Mouse (Mus musculus): Measurements from ENCODE around the gene Snrpf. TPM values are rescaled to one million over a fixed set of nuclear protein-coding genes. Genes with fewer than 3 reads are reported as not detected.

The Snrpf gene
- total RNA-seq (2021), result 10 to 100 TPM; 13.9 to 14.1 TPM

DNA sequence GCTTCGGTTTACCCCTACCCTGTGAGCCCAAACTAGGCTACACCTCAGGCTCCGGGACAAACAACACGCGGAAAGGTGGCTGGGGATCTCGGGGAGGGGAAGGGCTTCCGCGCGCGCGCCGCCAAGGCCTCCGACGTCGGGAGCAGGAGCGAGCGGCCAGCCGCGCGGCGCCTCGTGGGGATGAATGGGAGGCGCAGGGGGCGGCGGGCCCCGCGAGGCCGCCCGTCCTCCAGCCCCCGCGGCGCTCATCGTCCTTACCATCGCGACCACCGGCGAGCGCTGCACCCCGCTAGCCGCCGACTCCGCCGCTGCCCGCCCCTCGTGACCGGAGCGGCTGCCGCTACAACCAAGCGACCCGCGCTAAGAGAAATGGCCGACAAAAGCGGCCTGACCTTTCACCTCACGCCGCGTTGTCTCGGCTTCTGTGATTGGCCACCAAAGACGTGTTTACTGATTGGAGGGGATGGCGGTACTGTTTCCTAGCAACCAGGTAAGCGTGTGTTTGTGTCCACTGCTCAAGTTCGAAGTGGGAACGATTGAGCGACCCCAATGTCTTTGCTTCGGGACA lies at the start of gene Snrpf:
Snrpf (minus strand) TSS at position 426 of the 568 bp plus-strand sequence.
- intact Hi-C loops (cut with DNase I), result no loop called here
- peak; percentile 91 to 94 for DNase-seq (ENCODE audit: extremely low spot score in 1 of 2, low spot score in 2 of 2)

DNA sequence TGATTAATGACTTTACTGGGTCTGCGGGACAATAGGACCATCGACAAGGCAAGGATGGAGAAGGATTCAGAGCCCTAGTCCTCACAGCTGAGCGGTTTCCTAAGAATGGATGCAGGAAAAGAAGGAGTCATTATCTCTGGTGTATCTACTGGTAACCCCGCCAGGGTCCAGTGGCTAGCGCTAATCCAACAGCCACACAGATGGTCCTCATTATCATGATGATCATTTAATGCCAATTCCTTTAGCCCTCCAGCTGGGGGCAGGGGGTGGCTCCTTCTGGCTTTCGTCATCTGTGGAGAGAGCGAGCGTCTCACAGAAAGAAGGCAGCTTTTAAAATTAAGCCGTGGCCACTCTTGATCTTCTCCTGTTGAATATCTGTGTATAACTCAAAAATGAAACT lies 46.4 kb upstream of the Snrpf start:
- intact Hi-C loops (cut with DNase I), result no loop called here
- no peak for DNase-seq (ENCODE audit: extremely low spot score in 1 of 2, low spot score in 2 of 2)

DNA sequence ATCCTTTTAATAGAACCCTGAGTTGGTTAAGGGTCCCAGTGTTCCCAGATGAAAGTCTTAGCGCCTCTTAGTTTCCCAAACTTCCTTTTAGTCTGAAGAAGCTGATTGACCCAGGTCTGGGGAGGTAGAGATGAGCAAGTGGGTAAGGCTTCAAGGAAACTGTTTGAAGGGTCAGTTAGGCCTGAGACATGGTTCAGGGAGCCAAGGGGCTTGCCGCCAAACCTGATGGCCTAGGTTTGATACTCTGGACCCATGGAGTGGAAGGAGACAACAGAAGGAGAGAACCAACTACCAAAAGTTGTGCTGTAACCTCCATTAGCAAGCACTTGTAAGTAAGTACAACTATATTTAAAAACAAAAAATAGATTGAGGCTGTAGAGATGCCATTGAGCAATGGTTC lies 44.5 kb upstream of the Snrpf start:
- intact Hi-C loops (cut with DNase I), result no loop called here

DNA sequence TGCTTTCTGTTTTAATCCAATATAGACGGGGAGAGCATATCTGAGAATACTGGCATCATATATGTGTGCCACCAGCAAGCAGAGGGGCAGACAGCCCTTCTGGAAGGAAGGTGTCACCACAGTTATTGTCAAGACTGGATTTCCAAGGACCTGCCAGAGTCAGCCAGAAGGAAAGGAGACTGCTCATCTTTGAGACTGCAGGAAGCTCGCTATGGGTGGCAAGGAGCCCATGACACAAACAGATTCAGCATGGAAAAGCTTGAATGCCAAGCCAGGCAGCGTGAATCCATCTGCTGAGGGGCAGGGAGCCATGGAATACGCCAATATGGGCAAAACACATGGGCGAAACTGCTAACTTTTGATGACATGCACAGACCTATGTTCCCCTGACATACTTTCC lies 44.1 kb upstream of the Snrpf start:
- DNase-seq (ENCODE audit: extremely low spot score in 1 of 2, low spot score in 2 of 2), result peak; percentile 35 to 67
- intact Hi-C loops (cut with DNase I), result no loop called here

More for the DNA sequence above, 44.5 kb upstream of the Snrpf start:
- no peak for DNase-seq (ENCODE audit: extremely low spot score in 1 of 2, low spot score in 2 of 2)

DNA sequence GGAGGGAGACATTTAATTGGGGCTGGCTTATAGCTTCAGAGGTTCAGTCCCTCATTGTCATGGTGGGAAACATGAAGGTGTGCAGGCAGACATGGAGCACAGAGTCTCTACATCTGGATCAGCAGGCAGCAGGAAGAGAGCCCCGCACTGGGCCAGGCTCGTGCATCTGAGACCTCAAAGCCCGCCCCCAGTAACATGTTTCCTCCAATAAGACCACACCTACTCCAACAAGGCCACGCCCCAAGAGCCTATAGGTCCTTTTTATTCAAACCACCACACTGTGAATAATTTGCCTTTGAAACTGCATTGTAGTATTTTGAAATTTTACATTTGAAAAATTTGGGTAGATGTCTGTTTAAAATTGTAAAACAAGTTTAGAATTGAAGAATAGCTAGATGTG lies 42.6 kb upstream of the Snrpf start:
- no peak for DNase-seq (ENCODE audit: extremely low spot score in 1 of 2, low spot score in 2 of 2)
- intact Hi-C loops (cut with DNase I), result no loop called here

DNA sequence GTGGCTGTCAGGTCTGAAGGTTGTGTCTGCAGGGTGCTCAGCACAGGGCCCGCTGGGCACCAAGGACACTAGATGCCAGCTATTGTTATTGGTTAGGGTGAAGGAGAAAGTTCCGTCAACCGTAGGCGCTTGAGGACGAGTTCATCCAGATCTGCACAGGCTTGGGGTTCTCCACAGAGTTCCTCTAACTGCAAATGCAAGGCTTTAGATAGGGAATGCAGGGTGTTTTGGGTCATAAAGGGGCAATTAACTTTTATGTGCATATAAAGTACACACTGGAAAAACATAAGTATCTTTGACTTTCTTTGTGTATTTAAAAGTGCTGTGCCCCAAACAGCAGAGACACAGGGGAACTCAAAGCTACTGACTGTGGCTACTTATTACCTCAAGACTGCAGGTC lies 40.8 kb upstream of the Snrpf start:
- intact Hi-C loops (cut with DNase I), result no loop called here
- no peak for DNase-seq (ENCODE audit: extremely low spot score in 1 of 2, low spot score in 2 of 2)

DNA sequence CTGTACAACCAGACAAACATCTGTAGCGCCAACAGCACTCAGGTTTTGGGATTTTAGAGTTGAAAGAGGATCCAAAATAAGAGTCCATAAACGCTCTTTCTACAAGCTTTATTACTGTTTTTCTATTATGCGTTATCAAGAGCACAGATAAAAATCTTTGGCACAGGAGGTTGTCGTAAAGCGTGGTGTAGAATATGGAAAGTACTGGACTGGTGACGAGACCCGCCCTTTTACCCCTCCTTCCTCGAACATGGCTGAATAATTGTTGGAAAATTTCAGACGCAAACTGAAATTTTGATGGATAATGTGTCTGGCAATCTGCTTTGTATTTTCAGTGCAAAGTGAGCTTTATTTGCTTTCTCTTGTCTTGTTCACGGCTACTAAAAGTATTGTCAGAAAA lies 34.6 kb upstream of the Snrpf start:
- DNase-seq (ENCODE audit: extremely low spot score in 1 of 2, low spot score in 2 of 2), result no peak
- intact Hi-C loops (cut with DNase I), result no loop called here

DNA sequence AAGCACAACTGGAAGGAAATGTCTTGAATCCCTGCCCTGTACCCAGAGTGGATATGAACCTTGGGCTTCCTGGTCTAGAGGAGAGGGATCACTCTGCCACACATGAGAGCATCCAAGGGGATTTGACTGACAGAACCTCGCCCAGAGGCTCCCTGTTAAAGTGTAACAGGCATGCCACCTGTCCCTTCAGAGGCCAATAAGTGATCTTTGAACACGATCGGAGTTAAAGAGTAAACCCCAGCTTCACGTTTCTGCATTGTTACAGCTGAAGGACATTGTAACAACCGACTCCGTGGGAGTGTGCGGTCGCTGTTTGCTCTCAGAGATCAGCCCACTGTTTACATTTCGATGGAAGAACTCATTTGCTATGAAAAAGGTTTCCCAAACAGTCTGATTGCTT lies 34.2 kb upstream of the Snrpf start:
- intact Hi-C loops (cut with DNase I), result no loop called here
- no peak for DNase-seq (ENCODE audit: extremely low spot score in 1 of 2, low spot score in 2 of 2)

DNA sequence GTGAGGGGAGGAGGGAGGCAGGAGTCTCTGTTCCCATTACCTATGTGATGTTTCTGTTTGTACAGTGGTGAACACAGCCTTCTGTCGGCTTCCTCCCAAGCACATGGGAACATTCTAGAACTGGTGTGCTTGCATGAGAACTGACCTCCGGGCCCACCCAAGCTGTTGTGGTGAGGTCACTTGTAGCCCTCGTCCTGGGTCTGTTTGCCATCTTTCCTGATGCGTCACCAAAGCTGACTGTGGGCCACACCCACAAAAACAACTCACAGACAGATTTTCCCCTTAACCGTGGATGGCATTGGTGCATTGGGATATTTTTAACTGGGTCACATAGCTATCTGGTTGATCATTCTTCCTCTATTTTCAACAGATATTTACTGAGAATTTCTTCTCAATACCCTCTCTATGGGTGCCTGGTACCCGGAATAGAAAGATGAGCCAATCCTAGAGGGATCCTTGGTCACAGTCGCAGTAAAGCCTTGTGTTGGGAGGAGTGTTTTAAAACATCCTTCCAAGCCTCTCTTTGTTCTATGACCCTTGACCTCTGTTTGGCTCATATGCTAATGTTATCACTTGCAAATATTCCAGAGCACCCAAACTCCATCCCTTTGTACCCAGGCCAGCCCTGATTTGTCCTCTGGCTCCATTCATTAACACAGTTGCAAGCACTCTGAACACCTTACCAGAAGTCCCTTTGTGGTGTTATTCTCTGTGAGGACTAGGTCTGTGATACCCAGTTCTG lies 31.1 kb upstream of the Snrpf start:
- DNase-seq (ENCODE audit: extremely low spot score in 1 of 2, low spot score in 2 of 2), result no peak
- intact Hi-C loops (cut with DNase I), result no loop called here

DNA sequence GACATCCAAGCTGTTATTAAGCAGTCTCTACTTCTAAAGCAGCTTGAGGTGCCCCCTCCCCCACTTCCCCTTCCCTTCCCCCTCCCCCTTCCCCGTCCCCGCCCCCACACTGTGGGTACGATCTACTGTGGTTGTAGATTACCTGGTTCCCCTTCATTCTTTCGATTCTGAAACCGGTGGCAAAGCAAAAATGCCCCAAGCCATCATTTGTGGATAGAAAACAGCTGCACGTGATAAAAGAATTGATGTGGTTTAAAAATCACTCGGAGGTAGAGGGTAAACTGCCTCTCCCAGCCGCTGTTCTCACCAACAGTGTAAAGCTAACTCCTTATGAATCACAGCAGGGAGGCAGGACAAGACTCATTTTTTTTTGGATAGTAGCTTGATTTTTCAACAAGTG lies 25.3 kb upstream of the Snrpf start:
- DNase-seq (ENCODE audit: extremely low spot score in 1 of 2, low spot score in 2 of 2), result no peak
- intact Hi-C loops (cut with DNase I), result loop anchor here (5.0 kb wide), 2 partner anchors 162 to 197 kb away; no protein-coding TSS in a partner anchor

DNA sequence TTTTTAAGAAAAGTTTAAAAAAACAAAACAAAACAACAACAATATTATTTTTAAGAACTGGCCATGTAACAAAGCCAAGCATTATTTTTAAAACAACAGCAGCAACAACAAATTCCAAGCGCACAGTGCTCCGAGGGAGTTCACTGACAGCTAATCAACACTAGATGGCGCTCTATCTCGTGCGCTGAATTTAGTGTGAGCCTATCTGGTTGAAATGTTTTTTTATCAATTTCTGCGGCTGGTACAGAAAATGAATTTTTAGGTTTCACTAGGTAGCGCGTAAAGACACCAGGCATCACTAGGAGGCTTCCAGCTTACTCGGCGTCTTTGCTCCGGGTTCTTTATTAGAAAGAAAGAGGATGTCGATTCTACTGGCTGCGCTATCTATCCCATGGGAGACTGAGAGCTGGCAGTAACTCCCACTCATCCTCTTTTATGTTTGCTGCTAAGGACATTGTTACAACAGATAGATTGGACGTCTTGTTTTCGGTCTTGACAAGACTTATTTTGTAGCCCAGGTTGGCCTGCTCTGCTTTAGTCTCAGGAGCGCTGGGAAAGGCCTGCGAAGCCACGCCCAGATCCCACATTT lies 22.0 kb upstream of the Snrpf start:
- peak in 1 of 2 experiments; percentile 34 for DNase-seq (ENCODE audit: extremely low spot score in 1 of 2, low spot score in 2 of 2)
- intact Hi-C loops (cut with DNase I), result loop anchor here (5.0 kb wide), 2 partner anchors 166 to 201 kb away; no protein-coding TSS in a partner anchor

DNA sequence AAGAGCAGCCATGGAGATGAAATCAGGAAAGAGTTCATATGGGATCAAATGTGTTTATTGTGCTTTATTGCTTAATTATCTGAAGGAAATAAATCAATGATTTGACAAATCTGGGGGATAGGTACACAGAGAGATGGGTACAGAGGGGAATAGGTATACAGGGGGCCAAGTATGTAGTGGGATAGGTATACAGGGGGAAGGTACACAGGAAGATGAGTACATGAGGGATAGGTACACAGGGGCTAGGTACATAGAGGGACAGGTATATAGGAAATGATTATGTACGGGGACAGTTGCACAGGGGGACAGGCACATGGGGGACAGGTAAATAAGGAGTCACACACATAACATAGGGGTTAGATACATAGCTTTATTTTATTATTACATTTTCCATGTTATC lies 21.4 kb upstream of the Snrpf start:
- intact Hi-C loops (cut with DNase I), result loop anchor here (5.0 kb wide), 2 partner anchors 166 to 201 kb away; no protein-coding TSS in a partner anchor
- no peak for DNase-seq (ENCODE audit: extremely low spot score in 1 of 2, low spot score in 2 of 2)

DNA sequence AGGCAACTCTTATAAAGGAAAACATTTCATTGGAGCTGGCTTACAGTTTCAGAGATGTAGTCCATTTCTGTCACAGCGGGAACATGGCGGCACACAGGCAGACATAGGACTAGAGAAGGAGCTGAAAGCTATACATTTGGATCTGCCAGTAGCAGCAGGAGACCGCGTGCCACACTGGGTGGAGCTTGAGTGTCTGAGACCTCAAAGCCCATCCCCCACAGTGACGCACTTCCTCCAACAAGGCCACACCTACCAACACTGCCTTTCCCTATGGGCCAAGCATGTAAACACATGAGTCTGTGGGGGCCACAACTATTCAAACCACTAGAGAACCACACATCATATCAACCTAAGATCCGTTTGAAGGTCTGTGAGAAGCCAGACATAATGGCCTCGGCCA lies 19.7 kb upstream of the Snrpf start:
- intact Hi-C loops (cut with DNase I), result no loop called here
- no peak for DNase-seq (ENCODE audit: extremely low spot score in 1 of 2, low spot score in 2 of 2)

DNA sequence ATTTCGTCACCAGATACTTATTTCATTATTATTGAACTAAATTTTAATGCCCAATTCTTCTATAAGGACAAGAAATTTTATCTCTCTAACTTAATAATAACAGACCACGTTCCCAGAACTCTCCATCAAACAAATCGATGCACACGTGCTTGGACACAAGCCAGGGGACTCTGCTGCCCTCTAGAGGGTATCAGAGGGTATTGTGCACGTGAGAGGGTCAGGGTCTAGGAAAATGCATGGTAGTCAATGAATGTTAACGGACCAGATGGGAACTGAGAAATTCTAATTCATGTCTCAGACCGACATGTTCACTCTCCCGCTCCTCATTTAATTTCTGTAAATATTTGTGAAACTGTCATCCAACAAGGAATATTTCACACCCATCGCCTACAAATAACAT lies 18.5 kb upstream of the Snrpf start:
- no peak for DNase-seq (ENCODE audit: extremely low spot score in 1 of 2, low spot score in 2 of 2)
- intact Hi-C loops (cut with DNase I), result no loop called here

DNA sequence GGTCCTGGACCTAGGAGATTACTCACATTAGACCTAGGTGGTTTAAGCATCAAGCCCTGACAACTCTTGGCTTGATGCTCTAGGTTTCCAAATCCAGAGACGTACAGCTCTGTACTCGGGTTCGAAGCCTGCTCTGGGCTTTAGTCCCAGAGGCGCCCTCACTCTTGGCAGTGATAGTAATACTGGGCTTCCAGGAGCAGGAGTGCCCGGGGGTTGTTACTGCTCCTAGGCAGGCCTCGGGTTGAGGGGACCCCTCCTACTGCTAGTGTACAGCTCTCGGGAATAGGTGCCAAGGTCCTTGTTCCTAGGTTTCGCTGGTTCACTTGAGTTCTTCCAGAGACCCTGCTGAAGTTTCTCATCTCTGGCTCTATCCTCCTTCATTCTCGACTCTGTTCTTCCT lies 16.8 kb upstream of the Snrpf start:
- intact Hi-C loops (cut with DNase I), result no loop called here

DNA sequence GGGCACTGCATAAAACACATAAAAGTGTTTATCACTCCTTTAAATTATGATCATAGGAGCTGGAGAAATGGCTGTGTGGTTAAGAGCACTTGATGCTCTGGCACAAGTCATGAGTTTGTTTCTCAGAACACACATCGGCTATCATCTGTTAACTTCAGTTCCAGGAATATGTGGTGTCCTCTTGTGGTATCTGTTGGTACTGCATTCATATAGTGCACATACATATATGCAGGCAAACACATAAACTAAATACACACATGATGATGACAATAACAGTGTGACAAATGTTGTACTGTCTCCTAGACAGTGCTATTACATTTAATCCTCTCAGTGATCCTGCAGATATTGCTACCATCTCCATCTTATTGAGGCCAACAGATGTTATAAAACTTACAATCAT lies 13.8 kb upstream of the Snrpf start:
- no peak for DNase-seq (ENCODE audit: extremely low spot score in 1 of 2, low spot score in 2 of 2)
- intact Hi-C loops (cut with DNase I), result no loop called here

More for the DNA sequence above, 16.8 kb upstream of the Snrpf start:
- no peak for DNase-seq (ENCODE audit: extremely low spot score in 1 of 2, low spot score in 2 of 2)

DNA sequence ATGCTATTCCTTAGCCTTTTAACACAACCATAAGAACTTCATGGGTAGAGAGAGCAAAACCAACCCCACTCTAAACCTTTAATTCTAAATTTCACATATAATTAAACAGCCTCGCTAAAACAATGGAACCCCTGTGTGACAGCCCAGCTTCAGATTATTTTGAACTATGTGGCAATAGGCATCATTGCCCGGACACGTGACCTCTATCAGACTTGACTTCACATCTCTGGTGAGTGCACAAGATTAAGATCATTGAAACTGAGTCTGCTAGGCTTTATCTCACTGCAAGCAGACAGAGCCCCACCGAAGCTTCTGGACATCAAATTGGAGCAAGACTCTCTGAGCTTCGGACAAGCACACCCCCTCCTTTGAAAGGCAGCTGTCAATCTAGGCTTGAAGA lies 12.8 kb upstream of the Snrpf start:
- no peak for DNase-seq (ENCODE audit: extremely low spot score in 1 of 2, low spot score in 2 of 2)
- intact Hi-C loops (cut with DNase I), result no loop called here

DNA sequence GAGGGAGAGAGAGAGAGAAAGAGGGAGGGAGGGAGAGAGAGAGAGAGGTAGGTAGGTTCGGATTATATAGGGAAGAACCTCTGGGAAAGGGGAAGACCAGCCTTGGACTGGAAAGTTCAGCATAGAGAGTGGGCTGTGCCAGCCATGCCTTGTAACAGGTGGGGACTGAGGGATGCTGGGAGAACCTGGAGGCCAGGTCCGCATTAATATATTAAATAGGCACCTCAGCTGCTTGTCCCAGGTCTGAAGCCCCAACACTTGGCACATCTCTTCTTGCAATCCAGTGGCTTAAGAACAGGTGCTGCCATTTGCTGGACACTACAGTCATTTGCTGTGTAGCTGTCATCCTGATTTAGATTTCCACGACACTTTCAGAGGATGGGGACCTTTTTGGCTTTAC lies 7.1 kb upstream of the Snrpf start:
- intact Hi-C loops (cut with DNase I), result no loop called here

DNA sequence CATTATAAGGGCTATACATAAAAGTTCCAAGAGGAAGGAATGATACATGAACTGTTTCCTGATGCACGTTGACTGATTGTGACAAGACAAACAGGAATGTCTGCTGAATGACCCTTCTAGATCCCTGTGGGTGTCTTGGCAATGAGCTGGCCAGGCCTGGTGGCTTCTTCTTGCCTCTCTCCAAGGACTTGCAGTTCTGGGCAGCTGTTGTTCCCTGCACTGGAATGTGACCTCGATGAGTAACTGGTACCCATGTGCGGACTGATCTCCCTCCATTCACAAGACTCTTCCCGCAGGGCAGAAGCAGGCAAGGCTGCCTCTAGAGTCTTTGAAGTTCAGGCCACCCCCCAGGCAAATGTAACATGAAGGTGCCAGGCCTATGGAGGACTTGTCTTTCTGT lies 6.3 kb upstream of the Snrpf start:
- intact Hi-C loops (cut with DNase I), result no loop called here
- DNase-seq (ENCODE audit: extremely low spot score in 1 of 2, low spot score in 2 of 2), result no peak

More for the DNA sequence above, 7.1 kb upstream of the Snrpf start:
- no peak for DNase-seq (ENCODE audit: extremely low spot score in 1 of 2, low spot score in 2 of 2)

DNA sequence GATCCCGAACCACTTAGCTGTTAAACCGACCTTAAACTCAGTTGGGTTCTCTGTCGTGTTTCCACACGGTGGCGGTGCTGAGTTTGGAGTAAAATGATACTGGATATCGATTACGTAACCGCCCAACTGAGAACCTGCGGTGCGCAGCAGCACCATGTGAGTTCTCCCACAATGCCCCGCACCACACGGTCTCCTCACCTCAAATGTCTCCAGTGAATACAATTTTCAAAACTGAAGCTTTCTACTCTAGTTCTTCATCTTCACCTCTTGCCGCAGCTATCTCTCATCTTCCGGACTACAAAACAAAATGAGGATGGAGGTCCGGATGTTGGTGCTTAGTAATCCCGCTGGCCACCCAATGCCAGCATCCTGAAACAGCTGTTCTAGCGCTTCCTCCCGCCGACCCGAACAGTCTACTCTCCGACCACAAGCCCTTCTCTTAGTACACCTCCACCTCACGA lies 4.5 kb upstream of the Snrpf start:
- intact Hi-C loops (cut with DNase I), result no loop called here
- DNase-seq (ENCODE audit: extremely low spot score in 1 of 2, low spot score in 2 of 2), result peak; percentile 87 to 88
